Mouse (Mus musculus) kidney, adult 2 months (tissue): ENCODE results near the gene Mier3.

ENCODE experiments used
- CTCF ChIP-seq: fragments of 200-500 bp; conservative IDR thresholded peaks from 2 replicates; pipeline ENCODE4 v1.5.1; 2011; ENCODE audit warnings: low read depth, mild to moderate bottlenecking, control low read depth, low read length, moderate library complexity, mixed read lengths; ENCODE audit not compliant: insufficient read depth, insufficient read length
- POLR2A ChIP-seq: fragments of 200-500 bp; IDR thresholded peaks from one replicate; pipeline ENCODE4 v1.6.1; 2011; ENCODE audit warnings: low read depth, low read length, control low read depth

DNA sequence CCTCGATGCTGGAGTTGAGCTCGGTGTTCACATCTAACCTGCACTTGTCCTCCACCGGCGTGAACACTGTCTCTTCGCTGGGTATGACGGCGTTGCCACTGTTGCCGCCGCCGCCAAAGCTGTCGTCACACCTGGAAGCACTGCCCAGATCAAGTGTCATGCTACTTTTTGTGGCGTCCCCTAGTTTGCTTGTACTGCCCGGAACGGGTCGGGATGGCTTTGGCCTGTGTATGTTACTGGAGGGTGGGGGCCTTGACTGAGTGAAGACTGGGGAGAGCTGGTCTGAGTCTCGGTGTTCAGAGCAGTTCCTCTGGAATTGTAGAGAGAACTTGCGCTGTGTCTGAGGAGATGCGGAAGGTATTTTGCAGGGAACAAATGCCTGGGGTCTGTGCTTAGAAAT is 74.6 kb downstream of the Mier3 start:
- TF ChIP-seq CTCF (no peak), POLR2A (no peak)
